Mouse (Mus musculus): ENCODE results near the gene Tnip1. TPM values are rescaled to one million over a fixed set of nuclear protein-coding genes. Genes with fewer than 3 reads are reported as not detected.
"Not testable (repeated sequence)": the region's sequence is repeated elsewhere in the genome, so short reads cannot be mapped to it uniquely, and the experiment has no call there.

The Tnip1 gene
- polyA plus RNA-seq, 1 experiment from 2014 or later: 23.6 TPM

DNA sequence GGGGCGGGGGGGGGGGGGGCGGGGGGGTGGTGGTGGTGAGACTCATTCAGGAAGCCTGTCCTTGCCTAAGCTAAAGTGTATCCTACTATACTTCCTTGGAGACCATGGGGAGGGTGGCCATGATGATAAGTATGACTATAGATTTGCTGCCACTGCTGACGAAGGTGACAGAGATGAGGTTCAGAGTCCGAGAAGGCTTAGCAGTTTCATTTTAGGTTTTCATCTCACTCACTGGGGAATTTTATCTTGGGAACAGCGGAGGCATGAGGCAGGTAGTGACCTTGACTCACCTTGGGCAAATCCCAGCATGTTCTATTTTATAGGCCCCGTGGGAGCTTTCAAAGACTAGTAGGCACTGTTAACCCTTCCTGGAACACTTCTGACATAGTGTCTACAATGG, 10.1 kb upstream of the Tnip1 start:
- H3K36me3 ChIP-seq: peaks cover 4% of the 10 kb centered on the region
- H3K9me3 ChIP-seq (replicated peaks): no peaks in the 10 kb centered on the region
- no peaks in the 10 kb centered on the region for H3K27me3 ChIP-seq (replicated peaks)
- no peak overlapping the region for H3K9ac ChIP-seq
- no peak for ATAC-seq (ENCODE audit: insufficient number of reproducible peaks, low FRiP score)
- no peak overlapping the region for H3K4me3 ChIP-seq
- H3K27ac ChIP-seq (ENCODE audit: poor library complexity, severe bottlenecking): no peak overlapping the region
- WGBS: 56% methylated on average over 4 of the region's 6 CpGs
- H3K4me1 ChIP-seq (replicated peaks): peaks cover 31% of the 10 kb centered on the region
- no peak overlapping the region for H3K4me2 ChIP-seq

DNA sequence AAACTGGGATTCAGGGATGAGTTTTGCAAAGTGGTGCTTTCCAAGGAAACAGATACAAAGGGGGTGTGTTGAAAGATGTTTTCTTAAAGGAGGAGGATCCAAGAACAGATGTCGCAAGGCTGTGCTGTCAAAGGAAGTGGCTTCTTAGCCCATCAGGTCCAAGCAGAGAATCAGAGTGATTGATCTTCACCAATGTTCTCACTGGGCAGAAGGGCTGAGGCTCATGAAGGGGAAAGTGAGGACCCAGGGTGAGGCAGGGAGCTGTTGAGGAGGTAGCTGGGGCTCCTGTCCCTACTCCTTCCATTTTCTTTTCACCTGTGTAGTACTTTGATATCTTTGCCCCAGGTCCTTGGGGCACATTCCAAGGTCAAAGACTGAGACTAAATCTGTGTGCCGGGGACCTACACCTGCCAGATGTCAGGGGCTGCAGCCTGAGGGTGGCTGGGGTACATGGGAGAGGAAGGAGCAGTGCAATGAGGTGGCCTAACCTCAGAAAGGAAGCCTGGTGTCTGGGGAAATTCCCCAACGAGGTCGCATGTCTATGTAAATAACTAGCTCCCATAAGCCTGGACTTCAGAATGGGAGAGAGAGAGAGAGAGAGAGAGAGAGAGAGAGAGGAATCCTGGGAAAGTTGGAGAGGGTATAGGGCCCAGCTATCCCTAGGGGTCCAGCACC, 9.5 kb upstream of the Tnip1 start:
- Histone ChIP-seq H3K9ac (no peak overlapping the region), H3K4me1 (replicated peaks) (peaks cover 28% of the 10 kb centered on the region), H3K36me3 (no peaks in the 10 kb centered on the region), H3K27me3 (replicated peaks) (no peaks in the 10 kb centered on the region), H3K9me3 (replicated peaks) (no peaks in the 10 kb centered on the region), H3K27ac (ENCODE audit: poor library complexity, severe bottlenecking) (no peak overlapping the region), H3K4me3 (no peak overlapping the region), H3K4me2 (no peak overlapping the region)
- ATAC-seq (ENCODE audit: insufficient number of reproducible peaks, low FRiP score): no peak
- 44% methylated on average over 4 of the region's 4 CpGs for WGBS

GRCm38 (mm10) chr11:54971365-54972048, 8.8 kb upstream of the Tnip1 start:
- H3K27me3 ChIP-seq (replicated peaks): no peaks in the 10 kb centered on the region
- 75% methylated on average over 8 of the region's 8 CpGs for WGBS
- no peaks in the 10 kb centered on the region for H3K36me3 ChIP-seq
- no peaks in the 10 kb centered on the region for H3K9me3 ChIP-seq (replicated peaks)
- H3K4me1 ChIP-seq (replicated peaks): peaks cover 28% of the 10 kb centered on the region
- H3K4me2 ChIP-seq: no peak overlapping the region
- ATAC-seq (ENCODE audit: insufficient number of reproducible peaks, low FRiP score): no peak
- H3K9ac ChIP-seq: no peak overlapping the region
- no peak overlapping the region for H3K4me3 ChIP-seq
- H3K27ac ChIP-seq (ENCODE audit: poor library complexity, severe bottlenecking): no peak overlapping the region

GRCm38 (mm10) chr11:54965234-54965633, 2.5 kb upstream of the Tnip1 start:
- Histone ChIP-seq H3K9ac (no peak overlapping the region), H3K4me2 (no peak overlapping the region), H3K36me3 (no peaks in the 10 kb centered on the region), H3K4me3 (no peak overlapping the region), H3K27me3 (replicated peaks) (no peaks in the 10 kb centered on the region), H3K9me3 (replicated peaks) (no peaks in the 10 kb centered on the region), H3K4me1 (replicated peaks) (peaks cover 22% of the 10 kb centered on the region), H3K27ac (ENCODE audit: poor library complexity, severe bottlenecking) (no peak overlapping the region)
- whole genome bisulfite sequencing: 76% methylated on average over 6 of the region's 6 CpGs
- no peak for ATAC-seq (ENCODE audit: insufficient number of reproducible peaks, low FRiP score)

DNA sequence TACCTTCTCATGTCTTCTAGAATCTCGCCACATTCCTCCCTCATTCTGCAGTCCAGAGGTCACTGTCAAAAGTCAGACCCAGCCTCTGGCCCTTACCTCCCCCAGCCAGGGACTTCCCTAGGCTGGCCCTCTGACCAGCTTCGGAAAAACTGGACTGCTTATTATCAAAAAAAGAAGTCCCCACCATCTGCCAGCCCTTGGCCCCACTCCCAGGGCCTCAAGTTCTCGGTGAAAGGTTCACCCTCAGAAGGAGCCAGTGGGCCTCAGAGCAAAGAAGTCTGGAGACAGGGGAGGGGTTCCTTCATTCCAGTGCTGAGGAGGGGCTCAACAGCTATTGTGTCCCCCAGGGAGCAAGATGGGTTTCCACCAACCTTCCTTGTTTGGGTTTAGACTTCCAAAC, 796 bp downstream of the Tnip1 start:
- Histone ChIP-seq H3K9me3 (replicated peaks) (no peaks in the 10 kb centered on the region), H3K27me3 (replicated peaks) (no peaks in the 10 kb centered on the region), H3K9ac (no peak overlapping the region), H3K36me3 (no peaks in the 10 kb centered on the region), H3K27ac (ENCODE audit: poor library complexity, severe bottlenecking) (no peak overlapping the region), H3K4me2 (peak overlapping the region; percentile 13; the same call in 1 of the 2 replicates), H3K4me3 (no peak overlapping the region), H3K4me1 (replicated peaks) (peaks cover 35% of the 10 kb centered on the region)
- 50% methylated on average over 3 of the region's 3 CpGs for WGBS
- no peak for ATAC-seq (ENCODE audit: insufficient number of reproducible peaks, low FRiP score)

GRCm38 (mm10) chr11:54961164-54961850, 1.4 kb downstream of the Tnip1 start:
- H3K9me3 ChIP-seq (replicated peaks): no peaks in the 10 kb centered on the region
- 64% methylated on average over 6 of the region's 6 CpGs for WGBS
- no peaks in the 10 kb centered on the region for H3K36me3 ChIP-seq
- no peak for ATAC-seq (ENCODE audit: insufficient number of reproducible peaks, low FRiP score)
- no peak overlapping the region for H3K27ac ChIP-seq (ENCODE audit: poor library complexity, severe bottlenecking)
- H3K4me3 ChIP-seq: no peak overlapping the region
- no peak overlapping the region for H3K9ac ChIP-seq
- H3K4me2 ChIP-seq: no peak overlapping the region
- H3K27me3 ChIP-seq (replicated peaks): no peaks in the 10 kb centered on the region
- H3K4me1 ChIP-seq (replicated peaks): peaks cover 35% of the 10 kb centered on the region

DNA sequence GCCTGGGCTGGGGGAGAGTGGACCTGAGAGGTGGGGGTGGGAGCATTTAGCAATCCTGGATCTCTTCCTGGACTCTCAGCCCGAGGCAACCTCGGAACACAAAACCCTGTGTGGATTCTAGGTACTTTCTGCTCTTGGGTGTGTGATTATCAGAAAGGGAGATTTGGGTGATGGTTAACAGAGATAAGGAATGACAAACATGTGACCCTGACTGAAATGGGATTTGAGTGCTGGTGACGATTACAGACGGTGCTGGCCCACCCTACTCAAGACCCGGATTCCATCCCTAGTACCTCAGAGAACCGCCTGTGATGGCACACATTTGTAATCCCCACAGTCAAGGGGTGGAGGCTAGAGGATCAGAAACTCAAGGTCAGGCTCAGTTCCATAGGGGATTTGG, 2.5 kb downstream of the Tnip1 start:
- Histone ChIP-seq H3K36me3 (no peaks in the 10 kb centered on the region), H3K27ac (ENCODE audit: poor library complexity, severe bottlenecking) (no peak overlapping the region), H3K9me3 (replicated peaks) (no peaks in the 10 kb centered on the region), H3K4me1 (replicated peaks) (peaks cover 35% of the 10 kb centered on the region), H3K4me2 (no peak overlapping the region), H3K27me3 (replicated peaks) (no peaks in the 10 kb centered on the region), H3K9ac (no peak overlapping the region), H3K4me3 (no peak overlapping the region)
- WGBS: 74% methylated on average over 6 of the region's 6 CpGs
- ATAC-seq (ENCODE audit: insufficient number of reproducible peaks, low FRiP score): no peak

DNA sequence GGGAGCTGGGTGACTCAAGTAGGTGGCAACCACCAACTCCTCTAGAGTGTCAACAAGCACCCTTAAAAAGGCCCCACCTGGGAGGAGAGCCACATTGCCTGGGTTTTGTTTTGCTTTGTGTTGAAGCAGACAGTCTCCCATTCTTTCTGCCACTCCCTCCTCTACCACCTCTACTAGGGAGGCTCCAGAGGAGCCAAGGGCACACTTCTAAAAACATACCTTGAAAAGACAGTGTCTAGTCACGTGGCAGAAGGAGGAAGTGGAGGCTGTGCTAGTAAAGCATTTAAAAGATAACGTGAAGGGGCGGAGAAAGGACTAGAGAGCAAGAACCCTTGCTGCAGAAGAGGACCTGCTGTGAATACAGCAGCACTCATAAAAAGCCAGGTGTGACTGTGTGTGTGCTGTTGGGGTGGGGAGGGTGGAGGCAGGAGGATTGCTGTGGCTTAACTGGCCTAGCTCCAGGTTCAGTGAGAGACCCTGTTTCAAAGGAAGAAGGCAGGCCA, 4.1 kb downstream of the Tnip1 start:
- no peak overlapping the region for H3K4me2 ChIP-seq
- peaks cover 49% of the 10 kb centered on the region for H3K4me1 ChIP-seq (replicated peaks)
- H3K9me3 ChIP-seq (replicated peaks): no peaks in the 10 kb centered on the region
- ATAC-seq (ENCODE audit: insufficient number of reproducible peaks, low FRiP score): no peak
- no peak overlapping the region for H3K9ac ChIP-seq
- H3K36me3 ChIP-seq: no peaks in the 10 kb centered on the region
- H3K4me3 ChIP-seq: no peak overlapping the region
- peak overlapping the region; percentile 15; the same call in 1 of the 2 replicates for H3K27ac ChIP-seq (ENCODE audit: poor library complexity, severe bottlenecking)
- H3K27me3 ChIP-seq (replicated peaks): no peaks in the 10 kb centered on the region
- 19% methylated on average over 3 of the region's 3 CpGs for WGBS

DNA sequence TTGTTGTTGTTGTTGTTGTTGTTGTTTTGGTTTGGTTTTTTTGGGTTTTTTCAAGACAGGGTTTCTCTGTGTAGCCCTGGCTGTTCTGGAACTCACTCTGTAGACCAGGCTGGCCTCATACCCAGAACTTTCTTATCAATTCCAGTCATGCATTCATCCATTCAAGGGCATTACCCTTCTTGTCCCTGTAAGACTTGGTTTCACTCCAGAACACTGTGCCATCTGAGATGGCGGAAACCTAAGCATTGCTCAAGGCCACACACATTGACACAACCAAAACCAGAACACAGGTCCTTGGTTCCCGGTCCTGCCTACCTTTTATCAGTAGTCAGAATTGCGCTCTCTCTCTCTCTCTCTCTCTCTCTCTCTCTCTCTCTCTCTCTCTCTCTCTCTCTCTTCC, 5.0 kb downstream of the Tnip1 start:
- 83% methylated on average over 3 of the region's 3 CpGs for WGBS
- H3K36me3 ChIP-seq; H3K9me3 ChIP-seq (replicated peaks); H3K27me3 ChIP-seq (replicated peaks); H3K4me3 ChIP-seq; H3K9ac ChIP-seq; H3K4me2 ChIP-seq; ATAC-seq (ENCODE audit: insufficient number of reproducible peaks, low FRiP score); H3K27ac ChIP-seq (ENCODE audit: poor library complexity, severe bottlenecking): not testable (repeated sequence)
- peaks cover 47% of the 10 kb centered on the region for H3K4me1 ChIP-seq (replicated peaks)

DNA sequence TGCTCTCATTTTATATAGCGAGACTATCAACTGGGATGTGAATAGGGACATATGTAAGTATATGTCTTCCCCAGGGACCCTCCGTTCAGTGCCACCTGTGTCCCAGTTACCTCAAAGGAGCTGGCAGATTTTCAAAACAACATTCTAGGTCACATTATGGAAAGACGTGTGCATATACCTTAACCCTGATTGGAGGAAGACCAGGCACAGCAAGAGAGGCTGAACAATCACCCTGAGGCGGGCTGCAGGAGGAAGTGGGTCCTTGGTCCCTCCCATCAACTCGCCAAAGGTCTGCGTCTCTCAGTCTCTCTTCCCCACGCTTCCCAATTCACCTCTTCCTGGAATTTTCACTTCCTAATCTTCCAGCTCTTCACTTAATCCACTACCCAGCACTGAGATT, 5.8 kb downstream of the Tnip1 start:
- Histone ChIP-seq H3K9ac (no peak overlapping the region), H3K9me3 (replicated peaks) (no peaks in the 10 kb centered on the region), H3K4me2 (no peak overlapping the region), H3K36me3 (no peaks in the 10 kb centered on the region), H3K4me3 (no peak overlapping the region), H3K27ac (ENCODE audit: poor library complexity, severe bottlenecking) (no peak overlapping the region), H3K4me1 (replicated peaks) (peaks cover 47% of the 10 kb centered on the region), H3K27me3 (replicated peaks) (no peaks in the 10 kb centered on the region)
- no peak for ATAC-seq (ENCODE audit: insufficient number of reproducible peaks, low FRiP score)
- WGBS: 54% methylated on average over 7 of the region's 7 CpGs

GRCm38 (mm10) chr11:54955735-54956480, 6.8 kb downstream of the Tnip1 start:
- ATAC-seq (ENCODE audit: insufficient number of reproducible peaks, low FRiP score): peak; percentile 99
- H3K9me3 ChIP-seq (replicated peaks): no peaks in the 10 kb centered on the region
- H3K27ac ChIP-seq (ENCODE audit: poor library complexity, severe bottlenecking): peak overlapping the region; percentile 85
- peak overlapping the region; percentile 80 for H3K4me3 ChIP-seq
- no peaks in the 10 kb centered on the region for H3K27me3 ChIP-seq (replicated peaks)
- H3K4me2 ChIP-seq: peak overlapping the region; percentile 68
- peak overlapping the region; percentile 76 for H3K9ac ChIP-seq
- no peaks in the 10 kb centered on the region for H3K36me3 ChIP-seq
- WGBS: under 1% methylated on average over 59 of the region's 59 CpGs
- peaks cover 48% of the 10 kb centered on the region for H3K4me1 ChIP-seq (replicated peaks)

Measured in heart, embryonic 12.5 days (tissue).